Mouse (Mus musculus): ENCODE measurements around the gene Mospd3. TPM values are rescaled to one million over a fixed set of nuclear protein-coding genes. Genes with fewer than 3 reads are reported as not detected.

Mospd3 gene
- polyA plus RNA-seq, 1 experiment from 2014 or later: 32.1 TPM

DNA sequence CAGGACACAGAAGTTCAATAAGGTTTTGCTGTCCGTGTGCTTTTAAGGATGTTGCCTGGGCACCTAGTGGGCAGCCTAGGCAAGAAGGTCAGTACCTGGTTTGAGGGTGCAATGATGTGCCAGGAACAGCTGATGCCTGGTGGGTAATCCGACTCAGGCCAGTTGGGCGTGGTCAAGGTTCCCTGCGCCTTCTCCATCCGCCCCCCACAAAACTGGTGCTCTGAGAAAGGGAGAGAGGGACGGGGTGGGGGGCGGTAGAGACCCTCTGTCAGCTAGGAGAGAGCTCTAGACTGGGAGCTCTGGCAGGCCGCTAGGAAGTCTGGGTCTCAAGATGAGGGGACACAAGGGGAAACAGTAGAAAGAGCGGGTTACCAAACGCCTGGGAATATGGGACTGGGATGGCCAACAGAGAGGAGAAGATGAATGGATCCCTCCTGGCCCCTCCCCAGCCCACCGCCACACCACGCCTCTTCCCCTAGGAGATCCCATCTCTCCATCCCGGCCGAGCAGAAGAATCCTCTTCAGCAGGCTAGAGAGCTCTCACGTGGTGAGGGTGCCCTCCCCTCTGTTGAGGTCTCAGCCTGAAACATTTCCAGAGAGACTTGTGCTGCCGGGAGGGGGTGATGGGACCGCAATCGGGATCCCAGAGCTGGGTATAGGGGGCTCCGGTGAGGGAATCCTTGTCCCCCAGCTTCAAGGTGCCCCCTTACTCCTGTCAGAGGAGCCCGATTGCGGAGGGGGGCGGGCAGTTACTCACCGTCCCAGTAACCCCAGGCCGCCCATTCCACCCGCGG is 7.2 kb upstream of the Mospd3 start:
- Histone ChIP-seq H3K4me3 (ENCODE audit: low read depth, low read length) (no peak overlapping the region), H3K4me1 (ENCODE audit: insufficient read depth, low read depth, low read length) (peaks cover 24% of the 10 kb centered on the region; the same call in 1 of the 2 replicates), H3K9ac (replicated peaks; ENCODE audit: low read depth) (0 out of 2 replicates have a peak overlapping the region, but pooled peaks have one; percentile 26), H3K4me2 (replicated peaks; ENCODE audit: low read depth, low read length) (peak overlapping the region; percentile 46), H3K36me3 (ENCODE audit: insufficient read depth, low read length) (no peaks in the 10 kb centered on the region), H3K9me3 (ENCODE audit: low read length) (no peaks in the 10 kb centered on the region), H3K27ac (ENCODE audit: low read length) (no peak overlapping the region), H3K27me3 (replicated peaks; ENCODE audit: insufficient read depth, low read length) (no peaks in the 10 kb centered on the region)
- 33% methylated on average over 25 of the region's 26 CpGs for WGBS
- no peak for DNase-seq (ENCODE audit: low spot score)
- TF ChIP-seq EP300 (IDR thresholded peaks at IDR 0.05) (no peak), CTCF (IDR thresholded peaks at IDR 0.05) (no peak)
- ATAC-seq: no peak

- Histone ChIP-seq H3K4me1 (ENCODE audit: insufficient read depth, low read depth, low read length) (peaks cover 5% of the 10 kb centered on the region), H3K4me3 (ENCODE audit: low read depth, low read length) (peak overlapping the region; percentile 75), H3K27ac (ENCODE audit: low read length) (peak overlapping the region; percentile 47), H3K9me3 (ENCODE audit: low read length) (no peaks in the 10 kb centered on the region), H3K9ac (replicated peaks; ENCODE audit: low read depth) (0 out of 2 replicates have a peak overlapping the region, but pooled peaks have one; percentile 39), H3K27me3 (replicated peaks; ENCODE audit: insufficient read depth, low read length) (no peaks in the 10 kb centered on the region), H3K36me3 (ENCODE audit: insufficient read depth, low read length) (no peaks in the 10 kb centered on the region), H3K4me2 (replicated peaks; ENCODE audit: low read depth, low read length) (peak overlapping the region; percentile 61)
- WGBS: under 1% methylated on average over 22 of the region's 22 CpGs
- TF ChIP-seq CTCF (IDR thresholded peaks at IDR 0.05): no peak
- ATAC-seq: no peak
- DNase-seq (ENCODE audit: low spot score): peak; percentile 53
Measured at GRCm38 (mm10) chr5:137601365-137601729, 489 bp upstream of the Mospd3 start.

DNA sequence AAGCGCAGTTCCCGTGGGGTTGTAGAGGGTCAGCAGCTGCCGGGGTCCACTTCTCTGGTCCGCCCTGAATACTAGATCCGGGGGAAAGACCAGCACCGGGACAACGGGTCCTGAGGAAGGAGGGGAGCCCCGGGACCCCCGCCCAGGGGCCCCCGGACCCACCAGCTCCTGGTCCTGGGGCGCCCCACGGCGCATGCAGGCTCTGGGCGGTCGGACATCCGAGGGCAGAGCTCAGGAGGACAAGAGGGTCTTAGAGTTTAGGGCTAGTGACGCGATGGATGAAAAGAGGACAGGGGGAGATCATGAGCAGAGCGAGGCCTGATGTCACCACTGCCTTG is 608 bp downstream of the Mospd3 start:
- Histone ChIP-seq H3K9ac (replicated peaks; ENCODE audit: low read depth) (peak overlapping the region; percentile 70), H3K36me3 (ENCODE audit: insufficient read depth, low read length) (no peaks in the 10 kb centered on the region), H3K4me3 (ENCODE audit: low read depth, low read length) (peak overlapping the region; percentile 75), H3K9me3 (ENCODE audit: low read length) (no peaks in the 10 kb centered on the region), H3K27ac (ENCODE audit: low read length) (peak overlapping the region; percentile 60), H3K4me2 (replicated peaks; ENCODE audit: low read depth, low read length) (peak overlapping the region; percentile 93), H3K27me3 (replicated peaks; ENCODE audit: insufficient read depth, low read length) (no peaks in the 10 kb centered on the region), H3K4me1 (ENCODE audit: insufficient read depth, low read depth, low read length) (peaks cover 5% of the 10 kb centered on the region)
- peak; percentile 36 for ATAC-seq
- no peak for TF ChIP-seq CTCF (IDR thresholded peaks at IDR 0.05)
- TF ChIP-seq EP300 (IDR thresholded peaks at IDR 0.05): no peak
- DNase-seq (ENCODE audit: low spot score): peak; percentile 22
- WGBS: 2% methylated on average over 17 of the region's 19 CpGs

- Histone ChIP-seq H3K9me3 (ENCODE audit: low read length) (no peaks in the 10 kb centered on the region), H3K27me3 (replicated peaks; ENCODE audit: insufficient read depth, low read length) (no peaks in the 10 kb centered on the region), H3K27ac (ENCODE audit: low read length) (no peak overlapping the region; the same call in 1 of the 2 replicates), H3K4me1 (ENCODE audit: insufficient read depth, low read depth, low read length) (peaks cover 5% of the 10 kb centered on the region), H3K9ac (replicated peaks; ENCODE audit: low read depth) (peak overlapping the region; percentile 70), H3K36me3 (ENCODE audit: insufficient read depth, low read length) (no peaks in the 10 kb centered on the region), H3K4me3 (ENCODE audit: low read depth, low read length) (peak overlapping the region; percentile 75), H3K4me2 (replicated peaks; ENCODE audit: low read depth, low read length) (peak overlapping the region; percentile 93)
- ATAC-seq (no peak), DNase-seq (ENCODE audit: low spot score) (no peak)
- 56% methylated on average over 9 of the region's 9 CpGs for WGBS
- TF ChIP-seq EP300 (IDR thresholded peaks at IDR 0.05) (no peak), CTCF (IDR thresholded peaks at IDR 0.05) (no peak)
Measured at GRCm38 (mm10) chr5:137599600-137599999, 1.3 kb downstream of the Mospd3 start.

DNA sequence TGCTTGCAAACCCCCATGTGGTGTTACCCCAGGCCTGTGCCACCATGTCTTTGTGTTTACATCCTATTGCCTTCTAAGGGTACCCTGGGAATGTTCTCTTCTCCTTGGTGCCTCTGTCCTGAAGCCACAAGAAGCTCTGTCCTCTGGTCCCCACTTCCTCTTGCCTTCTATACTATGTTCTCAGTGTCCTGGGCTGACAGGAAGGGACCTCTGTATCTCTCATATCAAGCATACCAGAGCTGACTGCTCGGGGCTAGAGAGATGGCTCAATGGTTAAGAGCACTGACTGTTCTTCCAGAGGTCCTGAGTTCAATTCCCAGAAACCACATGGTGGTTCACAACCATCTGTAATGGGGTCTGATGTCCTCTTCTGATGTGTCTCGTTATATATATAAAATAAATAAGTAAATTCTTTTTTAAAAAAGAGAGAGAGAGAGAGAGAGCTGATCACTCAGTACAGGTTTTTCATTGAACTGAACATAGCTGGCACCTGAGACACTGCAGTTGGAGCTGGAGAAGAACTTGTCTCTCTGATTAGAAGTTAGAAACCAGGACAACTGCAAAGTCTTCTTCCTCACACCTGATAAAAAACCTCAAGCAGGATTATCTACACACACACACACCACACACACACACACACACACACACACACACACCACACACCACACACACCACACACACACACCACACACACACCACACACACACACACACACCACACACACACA is 2.6 kb downstream of the Mospd3 start:
- DNase-seq (ENCODE audit: low spot score) (no peak), ATAC-seq (no peak)
- TF ChIP-seq CTCF (IDR thresholded peaks at IDR 0.05) (no peak), EP300 (IDR thresholded peaks at IDR 0.05) (no peak)
- H3K4me2 ChIP-seq (replicated peaks; ENCODE audit: low read depth, low read length): no peak overlapping the region
- no peaks in the 10 kb centered on the region for H3K9me3 ChIP-seq (ENCODE audit: low read length)
- H3K36me3 ChIP-seq (ENCODE audit: insufficient read depth, low read length): no peaks in the 10 kb centered on the region
- no peak overlapping the region for H3K9ac ChIP-seq (replicated peaks; ENCODE audit: low read depth)
- H3K27ac ChIP-seq (ENCODE audit: low read length): no peak overlapping the region
- H3K27me3 ChIP-seq (replicated peaks; ENCODE audit: insufficient read depth, low read length): no peaks in the 10 kb centered on the region
- peaks cover 5% of the 10 kb centered on the region for H3K4me1 ChIP-seq (ENCODE audit: insufficient read depth, low read depth, low read length)
- 80% methylated on average over 2 of the region's 2 CpGs for WGBS
- H3K4me3 ChIP-seq (ENCODE audit: low read depth, low read length): no peak overlapping the region

- no peak for ATAC-seq
- Histone ChIP-seq H3K9me3 (ENCODE audit: low read length) (no peaks in the 10 kb centered on the region), H3K4me1 (ENCODE audit: insufficient read depth, low read depth, low read length) (peaks cover 4% of the 10 kb centered on the region), H3K4me2 (replicated peaks; ENCODE audit: low read depth, low read length) (no peak overlapping the region), H3K36me3 (ENCODE audit: insufficient read depth, low read length) (no peaks in the 10 kb centered on the region), H3K9ac (replicated peaks; ENCODE audit: low read depth) (no peak overlapping the region), H3K27me3 (replicated peaks; ENCODE audit: insufficient read depth, low read length) (no peaks in the 10 kb centered on the region), H3K4me3 (ENCODE audit: low read depth, low read length) (no peak overlapping the region), H3K27ac (ENCODE audit: low read length) (no peak overlapping the region)
- 85% methylated on average over 6 of the region's 6 CpGs for WGBS
- DNase-seq (ENCODE audit: low spot score): no peak
- no peak for TF ChIP-seq CTCF (IDR thresholded peaks at IDR 0.05)
Measured at GRCm38 (mm10) chr5:137597625-137598024, 3.2 kb downstream of the Mospd3 start.
